Mouse (Mus musculus): ENCODE data around the gene Ltbp1.

DNA sequence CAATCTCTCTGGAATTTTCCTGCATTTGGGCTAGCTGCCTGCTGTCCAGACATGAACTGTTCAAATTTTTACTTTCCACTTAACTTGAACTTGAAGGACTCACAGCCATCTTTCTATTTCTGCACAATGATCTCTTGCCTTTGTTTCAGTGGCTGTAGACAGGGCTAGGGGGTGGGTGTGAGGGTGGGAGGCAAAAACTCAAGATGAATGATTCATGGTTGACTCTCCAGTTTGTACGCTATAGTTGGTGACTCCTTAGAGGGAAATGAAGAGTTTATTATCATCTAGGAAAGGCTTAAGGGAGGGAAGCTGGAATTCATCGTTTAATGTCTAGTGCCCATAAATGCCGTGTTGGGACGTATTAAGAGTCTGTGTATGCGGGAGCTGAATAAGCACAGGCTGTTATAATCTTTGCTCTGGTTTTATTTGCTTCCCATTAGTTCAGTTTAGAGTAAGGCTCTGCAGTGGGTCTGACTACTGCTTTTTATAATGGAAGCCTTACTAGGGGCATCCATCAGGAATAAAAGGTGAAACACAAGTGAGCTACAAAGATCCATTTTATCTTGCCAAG lies 436.0 kb downstream of the Ltbp1 start:
- TF ChIP-seq POLR2A (IDR thresholded peaks at IDR 0.05; ENCODE audit: borderline replicate concordance, control insufficient read depth, low read depth, low read length) (no peak), CTCF (IDR thresholded peaks at IDR 0.05; ENCODE audit: control insufficient read depth, insufficient read depth, low read length) (no peak)
